Mouse (Mus musculus): ENCODE data around the gene Olfml3. TPM values are rescaled to one million over a fixed set of nuclear protein-coding genes. Genes with fewer than 3 reads are reported as not detected.

Gene Olfml3
- polyA plus RNA-seq, 1 experiment = 6.3 TPM

GRCm38 (mm10) chr3:103715762-103716693 is 21.8 kb downstream of the Olfml3 start:
- 60% methylated on average over 11 of the region's 11 CpGs for WGBS
- no peak for DNase-seq (ENCODE audit: low read depth, low spot score)

- no peak for DNase-seq (ENCODE audit: low read depth, low spot score)
- 75% methylated on average over 8 of the region's 8 CpGs for WGBS
Observed at GRCm38 (mm10) chr3:103714942-103715341, 22.9 kb downstream of the Olfml3 start.

- DNase-seq (ENCODE audit: low read depth, low spot score) = no peak
- 59% methylated on average over 7 of the region's 7 CpGs for WGBS
Observed at GRCm38 (mm10) chr3:103714236-103714875, 23.4 kb downstream of the Olfml3 start.

GRCm38 (mm10) chr3:103712196-103712595 is 25.6 kb downstream of the Olfml3 start:
- 92% methylated on average over 4 of the region's 4 CpGs for WGBS
- no peak for DNase-seq (ENCODE audit: low read depth, low spot score)

GRCm38 (mm10) chr3:103709470-103710040 is 28.2 kb downstream of the Olfml3 start:
- WGBS = 81% methylated on average over 5 of the region's 5 CpGs
- DNase-seq (ENCODE audit: low read depth, low spot score) = no peak

GRCm38 (mm10) chr3:103705426-103705825 is 32.4 kb downstream of the Olfml3 start:
- DNase-seq (ENCODE audit: low read depth, low spot score) = no peak
- 61% methylated on average over 12 of the region's 12 CpGs for WGBS

- no peak for DNase-seq (ENCODE audit: low read depth, low spot score)
- WGBS = 51% methylated on average over 6 of the region's 6 CpGs
Observed at GRCm38 (mm10) chr3:103704661-103705060, 33.1 kb downstream of the Olfml3 start.

GRCm38 (mm10) chr3:103696388-103696925 is 41.3 kb downstream of the Olfml3 start:
- WGBS = 83% methylated on average over 1 of the region's 1 CpGs
- no peak for DNase-seq (ENCODE audit: low read depth, low spot score)

- no peak for DNase-seq (ENCODE audit: low read depth, low spot score)
- WGBS = 54% methylated on average over 3 of the region's 3 CpGs
Observed at GRCm38 (mm10) chr3:103695556-103695955, 42.2 kb downstream of the Olfml3 start.

GRCm38 (mm10) chr3:103690506-103690905 is 47.3 kb downstream of the Olfml3 start:
- no peak for DNase-seq (ENCODE audit: low read depth, low spot score)
- WGBS = 72% methylated on average over 3 of the region's 3 CpGs

- no peak for DNase-seq (ENCODE audit: low read depth, low spot score)
- 48% methylated on average over 1 of the region's 1 CpGs for WGBS
Observed at GRCm38 (mm10) chr3:103689043-103689442, 48.8 kb downstream of the Olfml3 start.

GRCm38 (mm10) chr3:103683966-103684319 is 53.9 kb downstream of the Olfml3 start:
- WGBS = 51% methylated on average over 5 of the region's 5 CpGs
- DNase-seq (ENCODE audit: low read depth, low spot score) = no peak

GRCm38 (mm10) chr3:103683234-103683965 is 54.4 kb downstream of the Olfml3 start:
- DNase-seq (ENCODE audit: low read depth, low spot score) = no peak
- 18% methylated on average over 21 of the region's 21 CpGs for WGBS

- no peak for DNase-seq (ENCODE audit: low read depth, low spot score)
- WGBS = 66% methylated on average over 4 of the region's 4 CpGs
Observed at GRCm38 (mm10) chr3:103682473-103682872, 55.3 kb downstream of the Olfml3 start.

GRCm38 (mm10) chr3:103678811-103679210 is 59.0 kb downstream of the Olfml3 start:
- WGBS = 50% methylated on average over 6 of the region's 6 CpGs
- no peak for DNase-seq (ENCODE audit: low read depth, low spot score)

- DNase-seq (ENCODE audit: low read depth, low spot score) = no peak
- 19% methylated on average over 7 of the region's 7 CpGs for WGBS
Observed at GRCm38 (mm10) chr3:103672716-103673115, 65.1 kb downstream of the Olfml3 start.
